Mouse (Mus musculus): ENCODE measurements around the gene Akr1b7.
A peak's percentile ranks its signal among the peaks of the same experiment; 100 is the strongest.

Akr1b7 gene

DNA sequence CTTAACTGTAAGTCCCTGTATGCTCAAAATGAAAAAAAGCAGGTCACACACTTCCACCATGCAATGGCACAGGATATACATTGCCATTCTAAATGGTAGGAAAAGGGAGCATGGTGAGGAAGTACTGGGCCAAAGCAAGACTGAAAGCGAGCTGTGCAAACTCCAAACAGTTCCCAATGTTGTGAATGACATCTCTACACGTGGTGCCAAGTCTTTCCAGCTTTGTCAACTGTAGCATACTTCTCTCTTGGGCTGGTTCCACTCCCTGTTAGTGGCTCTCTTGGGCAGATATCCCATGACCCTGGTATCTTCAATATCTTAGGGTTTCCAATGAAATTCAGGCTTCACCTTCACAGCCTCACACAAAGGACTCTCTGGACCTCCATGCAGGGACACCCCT lies 26.9 kb downstream of the Akr1b7 start:
- DNase-seq (ENCODE audit: low spot score) = peak; percentile 53

DNA sequence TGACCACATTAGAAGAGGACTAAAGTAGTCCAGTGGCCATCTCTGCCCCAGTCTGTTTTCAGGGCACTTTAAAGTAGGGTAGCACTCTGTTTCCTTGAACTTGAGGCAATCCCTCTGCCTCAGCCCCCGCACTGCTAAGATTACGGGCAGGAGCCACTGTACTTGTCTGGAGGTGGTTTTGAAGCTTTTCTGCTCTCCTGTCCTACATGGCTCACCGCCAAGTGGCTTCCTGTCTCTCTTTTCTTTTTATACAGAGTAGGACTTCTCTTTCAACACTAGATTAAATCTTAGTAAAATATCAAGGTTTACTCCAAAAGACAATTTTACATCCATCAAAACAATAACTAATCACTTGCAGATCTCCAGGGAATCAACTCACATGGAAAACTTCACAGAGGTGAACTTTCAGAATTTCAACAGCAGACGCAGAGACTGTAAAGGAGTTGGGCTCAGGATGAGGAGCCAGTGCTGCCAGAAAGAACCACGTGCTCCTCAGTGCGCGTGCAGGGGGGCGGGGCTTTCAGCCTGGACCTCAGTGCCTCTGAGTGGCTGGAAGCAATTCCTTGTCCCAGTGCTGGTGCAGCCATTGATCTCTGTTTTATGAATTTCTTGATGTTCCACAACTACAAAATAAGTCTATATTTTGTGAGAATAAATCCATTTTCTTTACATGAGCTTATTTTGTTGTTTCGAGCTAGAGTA lies 29.6 kb downstream of the Akr1b7 start:
- peak; percentile 41 for DNase-seq (ENCODE audit: low spot score)

DNA sequence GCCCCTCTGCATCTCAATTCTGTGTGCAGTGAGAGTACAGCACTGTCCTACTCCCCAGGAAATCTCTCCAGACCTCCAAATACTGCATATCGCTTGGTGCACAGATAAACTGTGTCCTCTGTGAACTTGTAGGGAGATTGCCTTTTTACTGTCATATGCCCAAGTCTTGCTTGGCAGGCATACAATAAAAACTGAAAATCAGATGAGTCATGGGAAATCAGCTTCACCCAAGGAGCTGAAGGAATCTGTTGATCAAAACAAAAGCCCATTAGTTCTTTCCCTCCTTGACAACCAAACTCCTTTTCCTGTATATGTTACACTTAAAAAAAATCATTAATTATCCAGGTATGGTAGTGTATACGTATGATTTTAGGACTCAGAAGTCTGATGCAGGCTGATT lies 31.7 kb downstream of the Akr1b7 start:
- DNase-seq (ENCODE audit: low spot score) = peak; percentile 78

DNA sequence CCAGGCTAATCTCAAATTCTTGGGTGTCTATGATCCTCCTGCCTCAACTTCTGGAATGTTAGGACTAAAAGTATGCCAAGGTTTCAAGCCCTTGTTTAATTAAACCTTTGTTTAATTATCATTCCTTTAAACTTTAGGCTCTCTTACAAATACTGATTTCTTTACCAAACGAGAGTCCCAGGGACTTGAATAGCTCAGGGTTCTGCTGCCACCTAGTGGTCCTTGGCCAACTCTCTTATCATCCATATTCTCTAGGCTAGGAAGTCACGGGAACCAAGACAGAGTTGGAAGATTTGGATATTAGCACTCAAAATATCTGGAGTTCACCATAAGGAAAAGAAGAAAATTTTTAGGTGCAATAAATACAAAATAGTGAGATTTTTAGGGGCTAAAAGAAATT lies 35.8 kb downstream of the Akr1b7 start:
- peak; percentile 94 for DNase-seq (ENCODE audit: low spot score)

DNA sequence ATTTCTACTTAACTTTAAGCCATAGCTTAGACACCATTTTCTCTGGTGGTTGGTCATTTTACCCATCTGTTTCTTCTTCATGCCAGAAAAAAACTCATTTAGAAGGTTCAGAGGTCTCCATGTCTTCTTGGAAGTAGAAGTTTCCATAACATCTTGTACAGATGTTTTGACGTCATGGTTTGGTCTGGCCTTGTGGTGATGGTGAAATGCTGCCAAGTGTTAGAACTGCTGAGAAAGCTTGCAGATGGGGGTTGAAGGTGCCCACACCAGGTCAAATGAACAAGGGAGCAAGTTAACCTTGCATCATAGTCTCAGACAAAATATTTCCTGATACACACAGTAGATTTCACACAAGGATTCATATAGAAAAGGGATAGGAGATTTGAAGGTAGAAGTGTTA lies 36.6 kb downstream of the Akr1b7 start:
- DNase-seq (ENCODE audit: low spot score) = no peak

DNA sequence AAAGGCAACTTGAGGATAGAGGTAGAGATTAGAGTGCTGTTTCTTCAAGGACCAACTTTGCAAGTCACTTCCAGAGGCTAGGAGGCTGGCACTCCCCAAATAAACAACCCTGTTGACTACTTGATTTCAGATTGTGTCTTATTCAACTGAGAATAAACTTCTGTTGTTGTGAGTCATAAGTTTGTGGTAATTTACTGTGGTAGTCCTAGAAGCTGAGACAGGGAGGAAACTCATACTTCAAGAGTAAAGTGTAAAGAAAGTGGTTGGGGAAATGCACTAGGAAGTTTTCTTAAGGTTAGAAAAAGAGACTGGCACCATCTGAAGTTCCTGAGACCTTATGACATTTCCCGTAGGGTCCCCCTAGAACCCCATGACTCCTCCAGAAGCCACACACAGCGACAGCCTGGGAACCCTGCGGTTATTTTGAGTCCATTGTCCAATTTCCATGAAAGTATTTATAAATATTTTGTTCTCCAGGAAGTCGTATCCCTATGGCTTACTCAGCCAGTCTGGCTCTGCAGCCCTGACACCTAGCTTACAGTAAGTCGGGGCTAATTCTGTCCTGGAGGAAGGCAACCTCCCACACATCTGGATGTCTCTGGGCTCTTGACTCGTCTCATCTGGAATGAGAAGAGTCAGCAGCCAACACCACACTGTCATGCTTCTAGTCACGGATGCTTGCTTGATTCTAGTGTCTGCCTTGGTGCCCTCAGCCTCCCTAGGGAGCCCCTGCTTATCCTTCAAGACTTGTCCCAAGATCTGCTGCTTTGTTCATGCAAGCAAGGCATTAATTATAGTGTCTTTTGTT lies 41.0 kb downstream of the Akr1b7 start:
- DNase-seq (ENCODE audit: low spot score) = no peak

DNA sequence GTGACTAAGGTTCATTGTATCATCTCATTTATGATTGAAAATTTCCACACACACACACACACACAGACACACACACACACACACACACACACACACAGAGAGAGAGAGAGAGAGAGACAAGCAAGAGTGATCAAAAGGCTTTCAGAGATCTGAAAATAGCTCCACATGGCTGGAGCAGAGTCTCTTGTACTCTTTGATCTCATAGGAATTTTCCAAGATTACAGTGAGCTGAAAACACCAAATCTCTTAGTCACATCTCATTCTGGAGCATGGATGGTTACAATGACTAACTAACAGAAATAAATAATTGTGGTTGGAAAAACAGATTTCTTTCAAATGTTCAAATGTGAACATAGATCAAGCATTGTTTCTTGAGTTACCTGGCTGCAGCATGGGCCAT lies 47.3 kb downstream of the Akr1b7 start:
- DNase-seq (ENCODE audit: low spot score) = no peak

DNA sequence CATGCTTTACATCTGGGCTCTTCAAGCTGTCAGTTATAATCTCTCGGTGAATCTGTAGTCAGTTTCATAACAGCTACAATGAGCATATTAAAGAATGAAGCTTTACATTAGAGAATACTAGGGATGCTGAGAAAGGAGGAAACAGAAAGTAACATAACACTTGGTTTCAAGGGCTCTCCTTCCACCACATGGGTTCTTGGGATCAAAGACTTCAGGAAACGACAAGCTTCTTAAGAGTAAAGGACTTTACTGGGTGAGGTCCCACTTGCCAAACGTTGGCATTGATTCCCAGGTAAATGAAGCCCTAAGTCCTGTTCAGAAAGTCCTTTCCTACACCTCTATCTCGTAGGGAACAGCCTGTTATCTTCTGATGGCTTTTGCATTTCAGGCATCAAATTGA lies 48.5 kb downstream of the Akr1b7 start:
- no peak for DNase-seq (ENCODE audit: low spot score)

DNA sequence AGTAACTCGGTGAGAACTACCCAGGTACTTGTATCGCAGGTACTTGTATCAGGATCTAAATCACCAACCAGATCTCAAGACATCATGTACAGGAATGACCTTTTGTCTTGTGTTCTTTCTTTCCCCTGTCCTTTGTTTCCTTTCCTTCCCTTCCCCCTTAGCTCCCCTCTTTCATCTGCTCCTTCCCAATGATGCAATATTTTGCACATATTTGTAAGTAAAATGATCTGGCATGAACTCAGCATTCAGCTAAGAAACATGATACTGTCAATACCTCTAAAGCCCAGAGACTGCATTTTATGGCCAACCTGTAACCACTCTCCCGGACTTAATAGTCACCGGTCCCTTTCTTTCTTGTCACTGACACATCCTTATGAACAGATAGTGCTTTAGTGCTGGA lies 51.4 kb downstream of the Akr1b7 start:
- no peak for DNase-seq (ENCODE audit: low spot score)

DNA sequence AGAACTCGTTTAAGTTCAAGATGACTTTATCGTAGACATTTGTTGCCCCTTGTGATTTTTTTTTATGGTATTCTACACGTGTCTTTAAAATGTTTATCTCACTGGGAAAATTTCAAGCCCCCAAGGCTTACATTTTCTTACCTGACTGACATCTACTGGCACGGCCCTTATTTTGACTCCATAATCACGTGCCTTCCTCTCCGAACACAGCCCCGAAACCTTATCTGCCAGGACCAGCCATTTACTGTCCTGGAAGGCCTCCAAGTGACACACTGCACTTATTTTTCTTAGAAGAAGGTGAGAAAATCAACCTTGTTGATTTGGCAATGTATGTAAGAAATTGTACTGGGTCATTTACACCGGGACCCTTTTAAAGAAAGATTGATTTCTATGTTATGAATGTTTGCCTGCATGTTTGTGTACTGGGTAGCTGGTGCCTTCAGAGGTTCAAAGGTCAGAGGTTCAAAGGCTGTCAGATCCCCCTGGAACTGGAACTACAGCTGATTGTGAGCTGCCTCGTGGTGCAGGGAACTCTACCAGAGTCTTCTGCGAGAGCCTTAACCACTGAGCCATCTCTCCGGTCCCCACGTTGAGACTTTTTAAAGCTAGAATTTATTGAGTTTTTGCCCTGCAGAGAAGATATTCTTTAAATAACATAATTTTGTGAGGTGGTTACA lies 59.4 kb downstream of the Akr1b7 start:
- no peak for DNase-seq (ENCODE audit: low spot score)
